Mouse (Mus musculus): ENCODE data around the gene Arntl. TPM values are rescaled to one million over a fixed set of nuclear protein-coding genes. Genes with fewer than 3 reads are reported as not detected.

Arntl gene
- total and polyA plus RNA-seq, 3 experiments = 2.6 to 4.6 (median 3.3) TPM

DNA sequence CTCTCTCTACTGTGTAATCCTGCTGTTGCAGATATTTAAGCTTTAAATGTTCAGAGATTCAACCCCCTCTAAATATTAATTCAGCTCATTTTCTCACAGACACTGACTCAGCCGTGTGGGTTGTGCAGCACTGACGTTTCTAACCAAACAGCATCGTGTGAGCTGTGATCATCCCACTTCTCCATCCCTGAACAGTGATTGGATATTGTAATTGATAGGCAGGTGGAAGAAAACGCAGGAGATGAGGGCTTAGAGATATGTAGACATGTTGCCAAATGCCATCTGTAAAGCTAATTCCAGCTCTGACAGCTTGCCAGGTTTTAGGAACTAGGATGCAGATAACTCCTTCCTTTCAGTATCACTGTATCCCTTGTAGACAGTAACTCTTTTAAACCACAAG, 140.0 kb downstream of the Arntl start:
- Histone ChIP-seq H3K4me3 (replicated peaks in 1 of 3; ENCODE audit: low read depth in 2 of 3, low read length in 2 of 3, poor library complexity in 1 of 3) (no peak overlapping the region), H3K9me3 (replicated peaks; ENCODE audit: low read length) (no peaks in the 10 kb centered on the region), H3K79me2 (replicated peaks; ENCODE audit: control insufficient read depth, extremely low read depth, insufficient read depth, poor library complexity, severe bottlenecking) (no peaks in the 10 kb centered on the region), H3K9ac (ENCODE audit: insufficient read depth, low read depth) (no peak overlapping the region), H3K4me1 (ENCODE audit: control insufficient read depth in 1 of 2, insufficient read depth in 2 of 2) (no peaks in the 10 kb centered on the region), H3K4me2 (ENCODE audit: insufficient read depth, low read depth, poor library complexity, severe bottlenecking) (no peak overlapping the region), H3K27ac (ENCODE audit: insufficient read depth, low read depth) (no peak overlapping the region), H3K27me3 (replicated peaks) (no peaks in the 10 kb centered on the region), H3K36me3 (replicated peaks in 1 of 2; ENCODE audit: control insufficient read depth in 1 of 2, insufficient read depth in 1 of 2, low read length in 1 of 2) (peaks cover 0 to 2% of the 10 kb centered on the region in 2 experiments)
- dilution Hi-C loops (cut with MboI; ENCODE audit: extremely low pct_ligation_motif_present, extremely low pct_unique_long_range_greater_than_20kb, low sequenced_read_pairs) (no loop called here), in situ Hi-C loops (cut with MboI; ENCODE audit: low pct_ligation_motif_present, low pct_unique_long_range_greater_than_20kb, low sequenced_read_pairs) (no loop called here)
- TF ChIP-seq SIN3A (IDR thresholded peaks at IDR 0.05; ENCODE audit: low read length) (no peak), MAZ (IDR thresholded peaks at IDR 0.05; ENCODE audit: low read depth, low read length) (no peak), ETS1 (conservative IDR thresholded peaks at IDR 0.05; ENCODE audit: low read depth, low read length) (no peak), MAX (IDR thresholded peaks at IDR 0.05; ENCODE audit: low read length) (no peak), BHLHE40 (IDR thresholded peaks at IDR 0.05; ENCODE audit: low read depth, low read length) (no peak), GABPA (IDR thresholded peaks at IDR 0.05; ENCODE audit: insufficient replicate concordance, low read depth, low read length) (no peak), JUND (conservative IDR thresholded peaks at IDR 0.05; ENCODE audit: low read depth, low read length) (no peak)
- no peak for DNase-seq (ENCODE audit: extremely low read depth)

DNA sequence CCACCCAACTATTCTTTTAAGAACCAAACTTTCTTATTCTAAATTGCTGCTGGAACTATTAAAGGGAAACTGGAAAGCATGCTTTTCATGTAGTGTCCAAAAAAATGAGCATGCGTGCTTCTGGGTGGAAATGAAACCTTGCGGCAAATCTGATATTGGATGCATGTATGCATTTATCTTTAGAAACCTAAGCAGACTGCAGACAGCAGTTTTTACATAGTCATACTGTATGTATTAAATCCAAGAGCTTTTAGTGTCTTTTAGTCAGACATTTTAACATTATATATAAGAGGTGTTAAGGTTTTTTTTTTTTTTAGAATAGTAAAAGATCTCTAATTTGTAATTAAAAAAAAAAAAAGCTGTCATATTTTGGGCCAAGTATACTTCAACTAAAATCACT, 140.4 kb downstream of the Arntl start:
- H3K9me3 ChIP-seq (replicated peaks; ENCODE audit: low read length) = no peaks in the 10 kb centered on the region
- H3K4me1 ChIP-seq (ENCODE audit: control insufficient read depth in 1 of 2, insufficient read depth in 2 of 2) = no peaks in the 10 kb centered on the region
- peaks cover 0 to 2% of the 10 kb centered on the region in 2 experiments for H3K36me3 ChIP-seq (replicated peaks in 1 of 2; ENCODE audit: control insufficient read depth in 1 of 2, insufficient read depth in 1 of 2, low read length in 1 of 2)
- H3K27ac ChIP-seq (ENCODE audit: insufficient read depth, low read depth) = no peak overlapping the region
- H3K27me3 ChIP-seq (replicated peaks) = no peaks in the 10 kb centered on the region
- TF ChIP-seq MYC (IDR thresholded peaks at IDR 0.05; ENCODE audit: low read depth, low read length) (no peak), ETS1 (conservative IDR thresholded peaks at IDR 0.05; ENCODE audit: low read depth, low read length) (no peak), ZKSCAN1 (IDR thresholded peaks at IDR 0.05; ENCODE audit: borderline replicate concordance, low read depth, low read length) (no peak), MAX (IDR thresholded peaks at IDR 0.05; ENCODE audit: low read length) (no peak), SIN3A (IDR thresholded peaks at IDR 0.05; ENCODE audit: low read length) (no peak), TCF12 (IDR thresholded peaks at IDR 0.05; ENCODE audit: low read depth, low read length) (no peak), MEF2A (IDR thresholded peaks at IDR 0.05; ENCODE audit: borderline replicate concordance, low read depth, low read length) (no peak), PAX5 (IDR thresholded peaks at IDR 0.05; ENCODE audit: low read length) (no peak), HCFC1 (IDR thresholded peaks at IDR 0.05; ENCODE audit: low read depth, low read length) (no peak), UBTF (IDR thresholded peaks at IDR 0.05; ENCODE audit: low read depth, low read length) (no peak), SMC3 (IDR thresholded peaks at IDR 0.05; ENCODE audit: low read depth, low read length) (no peak), TBP (conservative IDR thresholded peaks at IDR 0.05; ENCODE audit: low read depth, low read length) (no peak), MAZ (IDR thresholded peaks at IDR 0.05; ENCODE audit: low read depth, low read length) (no peak), ELF1 (IDR thresholded peaks at IDR 0.05; ENCODE audit: low read depth, low read length) (no peak), MAFK (IDR thresholded peaks at IDR 0.05; ENCODE audit: insufficient replicate concordance, low read length) (no peak), ZNF384 (IDR thresholded peaks at IDR 0.05; ENCODE audit: low read depth, low read length) (no peak), JUN (IDR thresholded peaks at IDR 0.05; ENCODE audit: insufficient read depth, low read depth, low read length) (no peak)
- H3K9ac ChIP-seq (ENCODE audit: insufficient read depth, low read depth) = no peak overlapping the region
- DNase-seq (ENCODE audit: extremely low read depth) = no peak
- dilution Hi-C loops (cut with MboI; ENCODE audit: extremely low pct_ligation_motif_present, extremely low pct_unique_long_range_greater_than_20kb, low sequenced_read_pairs) = no loop called here
- H3K4me2 ChIP-seq (ENCODE audit: insufficient read depth, low read depth, poor library complexity, severe bottlenecking) = no peak overlapping the region
- in situ Hi-C loops (cut with MboI; ENCODE audit: low pct_ligation_motif_present, low pct_unique_long_range_greater_than_20kb, low sequenced_read_pairs) = no loop called here
- H3K4me3 ChIP-seq (replicated peaks in 1 of 3; ENCODE audit: low read depth in 2 of 3, low read length in 2 of 3, poor library complexity in 1 of 3) = no peak overlapping the region
- H3K79me2 ChIP-seq (replicated peaks; ENCODE audit: control insufficient read depth, extremely low read depth, insufficient read depth, poor library complexity, severe bottlenecking) = no peaks in the 10 kb centered on the region
